Mouse (Mus musculus) embryonic fibroblast, embryonic 13.5 days (primary cell): ENCODE data around the gene Cybrd1.

Source experiments
- CTCF ChIP-seq: IDR thresholded peaks from 2 replicates; pipeline ENCODE4 v1.5.1; 2011; ENCODE audit warnings: mild to moderate bottlenecking, control low read depth, low read length, moderate library complexity, borderline replicate concordance; ENCODE audit not compliant: insufficient read depth
- POLR2A ChIP-seq: IDR thresholded peaks from 2 replicates; pipeline ENCODE4 v1.6.1; 2011; ENCODE audit warnings: low read depth, mild to moderate bottlenecking, control low read depth, low read length, moderate library complexity

DNA sequence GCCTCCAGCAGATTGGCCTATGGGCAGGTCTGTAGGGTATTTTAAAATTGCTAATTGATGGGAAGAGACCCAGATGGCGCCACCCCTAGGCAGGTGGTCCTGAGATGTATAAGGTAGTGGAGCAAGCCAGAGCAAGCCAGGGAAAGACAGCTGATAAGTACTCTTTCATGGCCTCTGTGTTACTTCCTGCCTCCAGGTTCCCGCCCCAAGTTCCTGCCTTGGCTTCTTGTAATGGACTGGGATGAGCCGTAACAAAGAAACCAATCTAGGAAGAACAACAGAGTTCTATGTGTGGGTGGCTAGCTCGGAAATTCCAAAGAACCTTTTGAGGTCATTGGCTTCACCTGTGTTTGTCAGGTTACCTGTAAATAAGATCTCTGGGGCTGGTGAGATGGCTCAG is 49.5 kb downstream of the Cybrd1 start:
- TF ChIP-seq POLR2A (no peak), CTCF (no peak)
